Mouse (Mus musculus) adrenal gland, adult 18-20 months (tissue): ENCODE measurements around the gene Hdac9. TPM values are rescaled to one million over a fixed set of nuclear protein-coding genes. Genes with fewer than 3 reads are reported as not detected.

Experiments
- DNase-seq, 2 experiments: peaks; one replicate each; pipeline ENCODE4 v3.0.0; 2021 to 2022; ENCODE audit warnings: low spot score in 2 of 2
- total RNA-seq, 2 experiments: library from RNA; stranded (reverse); gene quantifications; 1 replicate in 1 of 2; 2 replicates in 1 of 2; pipeline ENCODE4 v1.2.3; 2021

Gene Hdac9
- total RNA-seq, 2 experiments from 2014 or later, result 1.2 to 1.4 TPM

GRCm38 (mm10) chr12:34238796-34239195, 678.1 kb downstream of the Hdac9 start:
- DNase-seq, result no peak

- no peak for DNase-seq
Observed at GRCm38 (mm10) chr12:34231621-34232150, 685.2 kb downstream of the Hdac9 start.

GRCm38 (mm10) chr12:34224505-34224904, 692.4 kb downstream of the Hdac9 start:
- no peak for DNase-seq

- no peak for DNase-seq
Observed at GRCm38 (mm10) chr12:34221014-34221413, 695.9 kb downstream of the Hdac9 start.

DNA sequence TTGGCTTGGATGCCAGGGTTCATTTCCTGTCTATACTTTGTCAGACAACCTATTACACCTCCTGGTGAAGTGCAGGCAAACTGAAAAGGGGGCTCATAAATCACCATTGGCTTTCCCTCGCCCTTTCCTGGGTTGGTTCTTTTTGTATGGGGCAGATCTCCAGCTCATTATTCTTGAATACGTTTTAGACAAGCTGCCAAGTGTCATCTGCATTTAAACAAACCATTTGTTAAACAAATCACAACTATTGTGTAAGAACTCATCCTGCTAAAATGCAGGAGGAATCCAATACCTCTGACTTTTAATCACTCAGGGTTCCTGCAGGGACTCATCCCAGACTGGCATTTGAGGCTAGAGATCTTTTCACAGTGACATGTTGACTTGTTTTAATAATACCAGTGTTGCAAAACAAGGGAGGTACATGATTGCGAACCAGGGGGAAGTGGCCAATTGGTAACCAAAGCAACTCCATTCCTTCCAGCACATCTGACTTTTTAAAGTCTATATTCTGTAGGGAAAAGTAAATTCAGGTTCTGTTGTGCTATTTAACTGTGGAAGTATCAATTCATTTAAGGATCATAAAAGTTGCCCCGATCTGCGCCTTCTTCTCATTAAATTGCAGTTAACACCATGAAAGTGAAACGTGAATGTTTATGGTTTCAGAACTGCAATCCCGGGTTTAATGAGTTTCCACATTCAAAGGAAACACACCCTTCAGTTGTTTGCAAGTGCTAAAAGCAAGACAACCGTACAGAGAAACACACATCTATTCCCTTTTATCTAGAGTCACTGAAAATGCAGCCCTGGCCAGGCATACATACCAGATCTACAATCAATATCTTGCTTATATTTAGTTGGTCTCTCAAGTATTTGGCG, 696.6 kb downstream of the Hdac9 start:
- no peak for DNase-seq

DNA sequence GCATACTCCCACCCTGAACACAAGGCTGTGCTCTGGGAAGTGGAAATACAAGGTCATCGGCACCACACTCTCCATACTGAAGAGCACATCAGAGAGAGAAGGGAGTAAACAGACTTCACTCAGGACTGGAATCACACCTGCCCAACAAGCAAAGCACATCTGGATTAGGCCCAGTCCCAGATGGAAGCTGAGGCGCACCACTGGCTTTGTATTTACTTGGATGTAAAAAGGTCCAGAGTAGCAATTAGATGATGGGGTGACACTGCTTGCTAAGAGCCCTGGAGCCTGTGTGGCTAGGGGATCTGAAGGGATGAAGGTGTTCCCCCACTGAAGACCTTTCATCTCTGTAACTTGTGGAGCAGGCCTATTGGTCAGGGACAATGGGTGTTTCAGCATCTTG, 698.3 kb downstream of the Hdac9 start:
- DNase-seq, result no peak

GRCm38 (mm10) chr12:34215023-34216020, 701.6 kb downstream of the Hdac9 start:
- no peak for DNase-seq

DNA sequence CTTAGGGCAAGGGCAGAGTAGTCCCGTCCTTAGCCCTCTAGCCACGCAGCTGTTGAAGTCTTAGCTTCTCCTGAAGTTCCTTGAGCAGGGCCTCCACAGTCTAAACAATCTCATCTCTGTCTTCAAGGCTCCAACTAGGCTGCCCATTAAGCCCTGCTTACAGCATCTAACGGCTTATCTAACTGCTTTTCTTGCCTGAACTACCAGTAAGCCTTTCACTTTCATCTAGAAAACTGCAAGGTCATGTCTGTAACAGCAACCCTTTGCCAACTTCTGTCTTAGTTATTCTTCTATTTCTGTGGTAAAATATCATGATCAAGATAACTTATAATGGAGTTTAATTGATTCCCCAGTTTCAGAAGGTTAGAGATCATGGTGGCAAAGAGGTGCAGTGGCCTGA, 704.7 kb downstream of the Hdac9 start:
- DNase-seq, result no peak

DNA sequence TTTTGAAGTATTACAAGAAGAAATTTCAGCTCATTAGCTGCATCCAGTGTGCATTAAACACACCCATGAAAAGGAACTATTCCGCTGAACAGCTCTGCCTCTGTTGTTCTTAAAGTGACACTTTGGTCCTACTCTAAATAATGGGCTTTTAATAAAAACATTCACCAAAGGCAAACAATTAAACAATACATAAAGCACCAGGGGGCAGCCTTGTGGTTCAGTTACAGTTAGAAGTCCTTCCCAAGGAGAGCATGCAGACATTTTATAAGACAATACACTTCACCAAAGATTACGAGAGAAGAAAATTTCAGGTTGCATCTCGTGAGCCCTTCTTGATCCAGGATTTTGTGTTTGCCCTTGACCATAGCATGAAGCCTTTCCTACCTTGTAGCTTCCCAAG, 715.4 kb downstream of the Hdac9 start:
- no peak for DNase-seq

- no peak for DNase-seq
Observed at GRCm38 (mm10) chr12:34200030-34200446, 716.9 kb downstream of the Hdac9 start.

- DNase-seq, result no peak
Observed at GRCm38 (mm10) chr12:34195155-34195828, 721.6 kb downstream of the Hdac9 start.

DNA sequence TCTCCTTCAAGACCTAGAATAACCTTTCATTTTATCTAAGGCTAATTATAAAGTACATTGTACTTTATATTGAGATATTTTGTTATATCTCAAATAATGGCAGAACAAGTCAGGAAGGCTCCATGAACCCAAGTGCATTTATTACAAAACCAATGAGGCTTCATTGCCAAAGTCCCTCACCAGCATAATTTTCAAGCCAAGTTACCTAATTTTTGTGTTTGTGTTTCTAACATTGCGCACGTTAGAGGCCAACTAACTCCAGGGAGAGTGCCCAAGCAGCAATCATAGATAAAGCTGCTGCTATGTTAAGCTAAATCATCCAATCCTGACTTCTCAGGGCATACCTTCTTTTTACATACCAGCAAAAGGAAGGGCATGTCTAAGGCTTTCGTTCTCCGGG, 722.8 kb downstream of the Hdac9 start:
- no peak for DNase-seq

DNA sequence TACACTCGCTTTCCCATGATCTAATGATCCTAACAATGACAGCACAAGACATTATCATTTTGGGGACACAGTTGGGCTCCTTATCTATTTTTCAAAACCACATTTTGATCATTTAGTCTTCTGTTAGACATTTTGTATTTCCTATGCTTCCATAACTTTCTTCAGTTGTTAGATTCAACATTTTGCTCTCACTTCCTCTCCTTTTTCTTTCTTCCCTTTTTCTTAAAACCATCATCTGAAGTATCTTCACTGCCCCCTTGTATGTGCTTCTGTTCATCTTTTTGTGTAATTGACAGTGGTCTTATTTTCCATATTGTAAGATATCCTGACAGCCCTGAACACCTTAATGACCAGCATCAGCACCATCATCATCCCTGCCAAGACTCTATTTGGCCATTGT, 725.6 kb downstream of the Hdac9 start:
- DNase-seq, result no peak

GRCm38 (mm10) chr12:34178931-34179330, 738.0 kb downstream of the Hdac9 start:
- no peak for DNase-seq

DNA sequence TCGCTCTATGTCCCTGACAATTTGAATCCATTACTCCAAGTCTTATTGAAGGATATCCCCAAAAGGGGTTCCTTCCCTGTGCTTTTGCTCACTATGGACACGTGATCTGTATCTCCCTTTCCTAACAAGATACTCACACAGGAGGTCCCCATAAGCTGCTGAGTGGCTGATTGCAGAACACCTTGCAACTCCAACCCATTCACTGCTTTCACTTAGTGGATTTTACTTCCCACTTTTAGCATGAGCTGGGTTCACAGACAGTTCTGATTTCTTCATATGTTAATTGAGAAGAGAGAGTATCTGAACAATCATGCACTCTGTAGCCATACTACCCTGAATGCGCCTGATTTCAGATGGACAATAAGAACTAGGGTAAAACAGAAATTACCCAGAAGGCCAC, 740.1 kb downstream of the Hdac9 start:
- DNase-seq, result no peak

GRCm38 (mm10) chr12:34173036-34173435, 743.9 kb downstream of the Hdac9 start:
- no peak for DNase-seq

GRCm38 (mm10) chr12:34170601-34171000, 746.3 kb downstream of the Hdac9 start:
- DNase-seq, result no peak

- no peak for DNase-seq
Observed at GRCm38 (mm10) chr12:34165674-34166073, 751.2 kb downstream of the Hdac9 start.

DNA sequence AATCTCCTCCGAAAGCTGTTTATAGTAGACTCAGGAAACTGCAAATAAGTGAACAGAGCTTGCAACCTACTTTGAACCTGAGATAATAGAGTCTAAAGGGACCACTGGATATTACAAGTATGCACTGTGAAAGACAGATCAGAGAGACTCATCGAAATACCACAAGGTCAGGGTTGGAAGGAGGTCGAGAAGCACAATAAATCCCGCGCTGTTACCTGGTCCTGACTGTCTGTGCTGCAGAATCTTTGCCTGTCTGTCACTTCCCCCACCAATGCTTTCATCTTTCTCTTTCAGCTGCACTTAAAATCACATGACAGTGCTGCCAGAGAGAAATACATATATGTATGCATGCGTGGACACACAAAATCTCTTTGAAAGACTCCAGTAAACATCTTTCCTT, 760.6 kb downstream of the Hdac9 start:
- DNase-seq, result no peak

GRCm38 (mm10) chr12:34155740-34156139, 761.2 kb downstream of the Hdac9 start:
- DNase-seq, result no peak

GRCm38 (mm10) chr12:34154757-34155156, 762.1 kb downstream of the Hdac9 start:
- no peak for DNase-seq
